In the genomic region with DNA sequence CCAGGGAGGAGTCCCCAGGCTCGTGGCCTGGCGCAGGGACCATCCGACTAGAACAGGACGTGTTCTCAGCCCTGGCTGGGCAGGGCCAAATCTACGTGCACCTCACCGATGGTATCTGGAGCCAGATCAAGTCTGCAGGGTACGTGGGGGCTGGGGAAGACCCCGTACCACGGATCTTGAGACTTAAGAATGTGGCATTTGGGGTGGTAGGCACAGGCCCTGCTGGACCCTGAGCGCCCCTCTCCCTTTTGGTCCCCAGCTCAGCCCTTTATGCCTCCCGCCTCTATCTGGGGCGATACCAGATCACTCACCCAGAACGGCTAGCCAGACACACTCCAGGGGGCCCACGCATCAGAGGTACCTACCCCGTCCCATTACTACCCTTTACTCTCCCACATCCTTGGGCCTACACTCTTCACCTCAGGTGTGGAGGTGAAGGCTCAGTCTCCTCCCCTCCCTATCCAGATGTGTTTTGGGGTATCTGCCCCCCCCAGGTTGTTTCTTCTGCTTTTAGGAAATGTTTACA, we compare ENCODE assay signal across 15 mouse cellular contexts. TPM values are rescaled to one million over a fixed set of nuclear protein-coding genes. Genes with fewer than 3 reads are reported as not detected.
"Had no signal": no experiment of that assay in that cellular context is flagged by ENCODE, and none has a peak within 500 bp of the region (broad histone marks: within the 10 kb centered on the region; RNA-seq: fewer than 3 reads in every experiment).

No protein-coding gene starts in this region.

- H3K4me3 ChIP-seq: limb, embryonic 12.5 days; liver, embryonic 13.5 days; lung, embryonic 15.5 days; megakaryocyte, embryonic 14.5 days had no signal

- ATAC-seq: liver, postnatal 0 days; midbrain, embryonic 16.5 days had no signal

- H3K4me2 ChIP-seq: limb, embryonic 12.5 days; liver, embryonic 13.5 days; lung, embryonic 15.5 days had no signal

- DNase-seq: kidney, adult 8-10 months; kidney, postnatal 25 days; layer of hippocampus, adult 9-11 months; layer of hippocampus, postnatal 36 days; liver; liver, embryonic 13.5 days; lung, postnatal 14 days; right cerebral cortex, postnatal 14 days; thymus, postnatal 4 days had no signal

- H3K9ac ChIP-seq: limb, embryonic 12.5 days; liver, embryonic 13.5 days; liver, postnatal 0 days; lung, embryonic 15.5 days had no signal

- H3K9me3 ChIP-seq: limb, embryonic 12.5 days; liver, embryonic 13.5 days; lung, embryonic 15.5 days; megakaryocyte, embryonic 14.5 days had no signal

- H3K36me3 ChIP-seq: lung, embryonic 15.5 days had no signal

- H3K27ac ChIP-seq: limb, embryonic 12.5 days; liver, embryonic 13.5 days; lung, embryonic 15.5 days; macrophage had no signal

RNA-seq across cellular contexts. Expression of a gene that starts 8.7 kb away (rescaled TPM):
- polyA plus RNA-seq: liver, postnatal 0 days; macrophage had no signal

RNA-seq across cellular contexts. Expression of a gene that starts 37.8 kb away (rescaled TPM):
- polyA plus RNA-seq: liver, postnatal 0 days; macrophage had no signal
